Mouse (Mus musculus) intestine, postnatal 0 days (tissue): ENCODE results near the gene Scfd1. TPM values are rescaled to one million over a fixed set of nuclear protein-coding genes. Genes with fewer than 3 reads are reported as not detected.

Experiments used
- ATAC-seq: fragments of 200-750 bp; cut with Nextera tagmentation; 2 replicates; pipeline ENCODE4 v1.8.0; 2017; ENCODE audit warnings: mild to moderate bottlenecking, moderate TSS enrichment, moderate library complexity
- H3K27ac ChIP-seq: fragments of 300-500 bp; sonication (generic); 2 replicates; pipeline ENCODE4 v1.5.1; 2014; ENCODE audit warnings: mild to moderate bottlenecking, low read depth, low read length, moderate library complexity
- H3K27me3 ChIP-seq: fragments of 300-500 bp; sonication (generic); replicated peaks from 2 replicates; pipeline ENCODE4 v1.6.1; 2014; ENCODE audit warnings: low read length, mixed read lengths; ENCODE audit not compliant: control insufficient read depth, insufficient read depth
- H3K36me3 ChIP-seq: fragments of 300-500 bp; sonication (generic); 2 replicates; pipeline ENCODE4 v1.6.1; 2014; ENCODE audit warnings: mild to moderate bottlenecking, moderate library complexity; ENCODE audit not compliant: control insufficient read depth, insufficient read depth
- H3K4me1 ChIP-seq: fragments of 300-500 bp; sonication (generic); replicated peaks from 2 replicates; pipeline ENCODE4 v1.6.1; 2014; ENCODE audit warnings: antibody characterized with exemption, low read length, mixed read lengths; ENCODE audit not compliant: control insufficient read depth, insufficient read depth
- H3K4me2 ChIP-seq: fragments of 300-500 bp; sonication (generic); replicated peaks from 2 replicates; pipeline ENCODE4 v1.6.1; 2014; ENCODE audit warnings: low read depth, mild to moderate bottlenecking, moderate library complexity
- H3K4me3 ChIP-seq: fragments of 300-500 bp; sonication (generic); 2 replicates; pipeline ENCODE4 v1.5.1; 2014; ENCODE audit warnings: low read depth, low read length
- H3K9ac ChIP-seq: fragments of 300-500 bp; sonication (generic); 2 replicates; pipeline ENCODE4 v1.6.1; 2014; ENCODE audit warnings: mild to moderate bottlenecking, low read depth, low read length
- H3K9me3 ChIP-seq: fragments of 300-500 bp; sonication (generic); 2 replicates; pipeline ENCODE4 v1.6.1; 2016; ENCODE audit warnings: mixed run types; ENCODE audit not compliant: control insufficient read depth
- CTCF ChIP-seq: sonication (generic); IDR thresholded peaks from 2 replicates; pipeline ENCODE4 v1.5.1; 2016; ENCODE audit warnings: low read depth, mild to moderate bottlenecking, control low read depth, antibody characterized with exemption, moderate library complexity
- WGBS: fragments of 180-500 bp; shearing (Covaris S2); extraction: QIAGEN DNeasy Blood & Tissue Kit; methylation state at CpG from one replicate; pipeline ENCODE4 v1.1.7; 2014; 5-methylcytosine and 5-hydroxymethylcytosine counted together
- polyA plus RNA-seq: library from polyadenylated mRNA; unstranded; fragments of >200 nt; fragmentation: Nextera tagmentation; extraction: Ambion mirVana; gene quantifications from 2 replicates; pipeline ENCODE4 v1.2.1, GENCODE M21; 2015

Gene Scfd1
- polyA plus RNA-seq, 1 experiment from 2014 or later, result 69.6 TPM

- no peaks in the 10 kb centered on the region for H3K4me1 ChIP-seq
- H3K9me3 ChIP-seq, result no peaks in the 10 kb centered on the region
- H3K4me3 ChIP-seq, result no peak overlapping the region
- H3K36me3 ChIP-seq, result no peaks in the 10 kb centered on the region
- TF ChIP-seq CTCF, result no peak
- no peak overlapping the region for H3K27ac ChIP-seq
- H3K9ac ChIP-seq, result no peak overlapping the region
- no peaks in the 10 kb centered on the region for H3K27me3 ChIP-seq
- ATAC-seq, result no peak
- no peak overlapping the region for H3K4me2 ChIP-seq
- 89% methylated on average over 7 of the region's 7 CpGs for WGBS
Measured at GRCm38 (mm10) chr12:51492040-51492439, 114.7 kb downstream of the Scfd1 start.

GRCm38 (mm10) chr12:51493476-51493875 lies 116.2 kb downstream of the Scfd1 start:
- Histone ChIP-seq H3K4me1 (no peaks in the 10 kb centered on the region), H3K27ac (no peak overlapping the region), H3K9ac (no peak overlapping the region), H3K4me3 (no peak overlapping the region), H3K9me3 (no peaks in the 10 kb centered on the region), H3K36me3 (no peaks in the 10 kb centered on the region), H3K27me3 (no peaks in the 10 kb centered on the region), H3K4me2 (no peak overlapping the region)
- no peak for ATAC-seq
- no peak for TF ChIP-seq CTCF
- 59% methylated on average over 11 of the region's 11 CpGs for WGBS

GRCm38 (mm10) chr12:51494641-51495040 lies 117.3 kb downstream of the Scfd1 start:
- Histone ChIP-seq H3K27me3 (no peaks in the 10 kb centered on the region), H3K27ac (no peak overlapping the region), H3K9me3 (no peaks in the 10 kb centered on the region), H3K9ac (no peak overlapping the region), H3K4me2 (no peak overlapping the region), H3K4me3 (no peak overlapping the region), H3K4me1 (no peaks in the 10 kb centered on the region), H3K36me3 (no peaks in the 10 kb centered on the region)
- WGBS, result 96% methylated on average over 20 of the region's 20 CpGs
- ATAC-seq, result no peak
- TF ChIP-seq CTCF, result no peak

Other genes with a start within 250 kb of the Scfd1 start
- gene G2e3, start 29.4 kb upstream of the Scfd1 start, polyA plus RNA-seq, result 7.4 and 7.5 TPM in 2 replicates
- gene Coch, start 215.8 kb downstream of the Scfd1 start, polyA plus RNA-seq, result 0.71 and 0.89 TPM in 2 replicates